Mouse (Mus musculus): ENCODE data around the gene Ptgis.

Gene Ptgis

DNA sequence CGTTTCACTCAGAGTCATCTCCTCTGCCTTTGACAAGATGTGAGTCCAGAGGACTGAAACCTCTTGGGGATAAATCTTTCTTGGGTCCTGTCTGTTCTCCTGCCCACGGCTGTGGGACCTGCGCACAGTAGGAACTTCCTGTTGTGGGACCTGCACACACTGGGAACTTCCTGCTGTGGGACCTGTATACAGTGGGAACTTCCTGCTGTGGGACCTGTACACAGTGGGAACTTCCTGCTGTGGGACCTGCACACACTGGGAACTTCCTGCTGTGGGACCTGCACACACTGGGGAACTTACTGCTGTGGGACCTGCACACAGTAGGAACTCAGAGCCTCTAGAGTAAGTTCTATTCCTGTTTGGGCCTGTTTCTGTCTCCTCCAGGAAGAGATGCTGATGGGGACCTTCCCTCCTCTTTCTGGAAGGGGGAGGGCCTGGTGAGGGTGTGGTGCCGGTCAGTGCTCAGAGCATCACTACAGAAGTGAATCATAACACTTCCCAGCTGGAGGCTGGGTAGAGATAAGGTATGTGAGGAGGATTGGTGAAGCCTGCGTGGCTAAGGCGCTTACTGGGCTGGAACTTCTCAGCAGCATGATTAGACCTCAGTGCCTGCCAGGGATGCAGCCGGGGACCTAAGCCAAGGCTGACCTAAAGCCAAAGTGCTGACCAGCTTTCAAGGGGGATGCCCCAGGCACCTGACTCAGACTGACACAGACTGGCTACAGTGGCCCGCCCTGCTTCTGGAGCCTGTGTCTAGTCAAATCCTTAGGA, 22.8 kb upstream of the Ptgis start:
- DNase-seq (ENCODE audit: low spot score in 2 of 2) = no peak

DNA sequence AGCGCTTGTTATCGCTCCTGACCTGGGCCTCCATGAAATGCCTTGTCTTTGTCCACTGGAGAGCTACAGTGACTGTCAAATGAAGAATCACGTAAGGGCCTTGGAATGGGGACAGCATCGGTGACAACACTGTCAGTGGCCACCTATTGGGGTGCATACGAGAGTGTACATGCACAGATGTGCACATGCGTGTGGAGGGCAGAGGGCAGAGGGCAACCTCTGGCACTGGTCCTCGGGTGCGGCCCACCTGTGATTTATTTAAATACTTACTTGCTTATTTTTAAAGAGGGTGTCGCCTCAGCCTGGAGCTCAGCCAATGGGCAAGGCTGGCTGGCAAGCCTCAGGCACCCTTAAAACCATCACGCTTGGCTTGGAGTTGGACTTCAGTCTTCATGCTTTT, 22.0 kb upstream of the Ptgis start:
- no peak for DNase-seq (ENCODE audit: low spot score in 2 of 2)

- DNase-seq (ENCODE audit: low spot score in 2 of 2) = no peak
Measured at GRCm38 (mm10) chr2:167261106-167261505, 20.7 kb upstream of the Ptgis start.

- no peak for DNase-seq (ENCODE audit: low spot score in 2 of 2)
Measured at GRCm38 (mm10) chr2:167257790-167258189, 17.4 kb upstream of the Ptgis start.

DNA sequence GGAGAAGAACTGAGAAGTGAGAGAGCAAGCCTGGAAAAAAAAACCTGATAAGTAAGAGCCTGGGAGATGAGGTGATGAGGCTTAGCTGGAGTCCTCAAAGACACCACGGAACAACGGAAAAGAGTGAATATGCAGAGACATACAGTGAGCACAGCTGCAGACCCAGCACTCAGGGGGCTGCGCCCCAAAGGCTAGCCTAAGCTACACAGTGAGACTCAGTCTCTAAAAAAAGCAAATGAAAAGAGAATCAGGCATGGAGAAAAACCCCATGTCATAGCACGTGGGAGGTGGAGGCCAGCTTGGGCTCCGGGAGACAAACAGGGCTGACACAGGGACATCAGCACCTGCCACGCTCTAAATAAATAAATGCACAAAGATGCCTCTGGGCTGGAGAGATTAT, 14.4 kb upstream of the Ptgis start:
- DNase-seq (ENCODE audit: low spot score in 2 of 2) = no peak

- no peak for DNase-seq (ENCODE audit: low spot score in 2 of 2)
Measured at GRCm38 (mm10) chr2:167254185-167254584, 13.8 kb upstream of the Ptgis start.

- DNase-seq (ENCODE audit: low spot score in 2 of 2) = no peak
Measured at GRCm38 (mm10) chr2:167253476-167253875, 13.1 kb upstream of the Ptgis start.

- no peak for DNase-seq (ENCODE audit: low spot score in 2 of 2)
Measured at GRCm38 (mm10) chr2:167252057-167252687, 11.8 kb upstream of the Ptgis start.

DNA sequence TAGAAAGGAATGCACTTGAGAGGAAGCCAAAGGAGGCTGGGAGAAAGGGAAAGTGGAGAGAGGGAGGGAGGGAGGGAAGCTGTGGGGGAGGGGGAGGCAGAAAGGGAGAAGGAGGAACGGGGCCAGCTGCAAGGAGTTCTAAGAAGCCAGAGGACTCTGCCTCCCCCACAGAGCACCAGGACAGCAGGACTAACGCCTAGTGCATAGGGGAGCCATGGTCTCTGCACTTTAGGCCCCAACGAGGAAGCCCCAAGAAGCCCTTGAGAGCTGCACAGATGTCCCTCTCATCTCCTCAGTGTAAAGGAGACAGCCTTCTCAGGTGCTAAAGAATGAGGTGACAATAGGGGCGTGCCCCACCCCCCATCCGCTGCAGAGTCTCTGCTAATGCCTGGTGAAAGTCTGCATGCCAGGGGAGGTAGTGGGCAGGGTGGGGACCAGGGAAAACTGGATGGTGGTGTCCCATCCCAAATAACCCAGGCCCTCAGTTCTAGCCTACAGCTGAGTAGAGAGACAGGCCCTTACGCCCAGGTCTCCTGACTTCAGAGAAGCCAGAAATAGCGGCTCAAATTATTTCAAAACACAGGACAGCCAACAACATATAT, 10.4 kb upstream of the Ptgis start:
- no peak for DNase-seq (ENCODE audit: low spot score in 2 of 2)

GRCm38 (mm10) chr2:167250003-167250735, 9.8 kb upstream of the Ptgis start:
- no peak for DNase-seq (ENCODE audit: low spot score in 2 of 2)

GRCm38 (mm10) chr2:167249591-167249990, 9.2 kb upstream of the Ptgis start:
- DNase-seq (ENCODE audit: low spot score in 2 of 2) = no peak

DNA sequence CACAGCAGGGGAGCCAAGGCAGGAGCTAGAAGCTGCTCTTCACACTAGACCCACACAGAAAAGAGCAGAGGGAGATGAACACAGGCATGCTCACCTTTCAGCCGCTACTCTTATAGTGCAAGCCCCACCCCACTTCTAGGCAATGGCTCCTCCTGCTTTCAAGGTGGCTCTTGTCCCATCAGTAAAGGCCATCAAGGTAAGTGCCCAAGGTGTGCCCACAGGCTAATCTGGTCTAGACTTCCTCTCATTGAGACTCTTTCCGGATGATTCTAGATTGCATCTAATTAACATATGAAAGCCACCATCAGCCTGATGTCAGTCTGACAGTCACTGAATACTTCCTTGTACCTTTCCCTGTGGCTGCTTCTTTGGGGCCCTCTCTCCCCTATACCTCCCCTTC, 7.4 kb upstream of the Ptgis start:
- DNase-seq (ENCODE audit: low spot score in 2 of 2) = no peak

GRCm38 (mm10) chr2:167246704-167247103, 6.3 kb upstream of the Ptgis start:
- no peak for DNase-seq (ENCODE audit: low spot score in 2 of 2)

DNA sequence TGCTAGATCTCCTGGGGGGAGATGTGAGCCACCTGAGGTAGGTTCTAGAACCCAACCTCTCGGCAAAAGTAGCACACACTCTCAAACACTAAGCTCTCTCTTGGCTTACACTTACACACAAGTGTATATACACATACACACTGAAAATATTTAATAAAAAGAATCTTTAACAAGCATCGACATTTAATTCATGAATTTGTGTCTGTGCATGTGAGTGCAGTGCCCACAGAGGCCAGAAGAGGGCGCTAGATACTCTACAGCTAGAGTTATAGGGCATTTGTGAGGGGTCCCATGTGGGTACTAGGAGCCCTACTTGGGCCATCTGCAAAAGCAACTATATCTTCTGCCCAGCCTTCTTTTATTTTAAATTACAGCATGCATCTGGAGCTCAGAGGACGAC, 4.5 kb upstream of the Ptgis start:
- DNase-seq (ENCODE audit: low spot score in 2 of 2) = no peak

GRCm38 (mm10) chr2:167243831-167244563, 3.6 kb upstream of the Ptgis start:
- no peak for DNase-seq (ENCODE audit: low spot score in 2 of 2)

- no peak for DNase-seq (ENCODE audit: low spot score in 2 of 2)
Measured at GRCm38 (mm10) chr2:167239262-167239661, 1.1 kb downstream of the Ptgis start.

GRCm38 (mm10) chr2:167237224-167237623, 3.2 kb downstream of the Ptgis start:
- no peak for DNase-seq (ENCODE audit: low spot score in 2 of 2)

DNA sequence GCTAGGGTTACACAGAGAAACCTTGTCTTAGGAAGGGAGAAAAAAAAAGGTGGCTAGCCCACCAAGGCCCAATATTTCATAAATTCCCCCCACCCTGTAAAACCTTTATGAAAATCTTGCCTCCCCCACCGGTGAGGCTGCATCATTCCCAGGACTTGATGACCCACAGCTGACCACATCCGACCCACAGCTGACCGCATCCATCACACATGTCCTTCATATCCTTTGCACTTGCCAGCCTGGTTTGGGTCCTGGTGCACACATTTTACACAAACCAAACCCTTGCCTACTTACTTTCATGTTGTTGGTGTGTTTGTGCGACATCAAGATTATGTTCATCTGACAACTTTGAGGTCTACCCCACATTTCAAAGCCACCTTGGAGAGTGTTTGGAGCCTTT, 4.2 kb downstream of the Ptgis start:
- DNase-seq (ENCODE audit: low spot score in 2 of 2) = no peak

GRCm38 (mm10) chr2:167235338-167236018, 4.9 kb downstream of the Ptgis start:
- DNase-seq (ENCODE audit: low spot score in 2 of 2) = no peak

DNA sequence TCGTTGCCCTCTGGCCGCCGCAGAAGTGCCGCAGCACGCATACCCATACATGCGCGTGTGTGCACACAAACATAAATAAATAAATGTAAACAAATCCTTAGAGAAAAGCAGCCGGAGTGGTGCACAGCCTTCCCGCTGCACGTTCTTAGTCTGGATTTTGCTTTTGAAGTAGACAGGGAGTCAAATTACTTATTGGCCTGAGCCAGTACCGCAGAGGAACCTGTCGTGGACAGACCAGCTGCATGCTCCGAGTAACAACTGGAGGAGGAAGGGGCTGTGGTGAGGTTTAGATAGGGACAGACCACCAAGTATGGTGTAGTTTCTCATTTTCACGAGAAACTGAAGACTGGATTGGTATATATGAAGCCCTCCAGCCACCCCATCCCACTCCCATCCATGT, 6.6 kb downstream of the Ptgis start:
- DNase-seq (ENCODE audit: low spot score in 2 of 2) = no peak

DNA sequence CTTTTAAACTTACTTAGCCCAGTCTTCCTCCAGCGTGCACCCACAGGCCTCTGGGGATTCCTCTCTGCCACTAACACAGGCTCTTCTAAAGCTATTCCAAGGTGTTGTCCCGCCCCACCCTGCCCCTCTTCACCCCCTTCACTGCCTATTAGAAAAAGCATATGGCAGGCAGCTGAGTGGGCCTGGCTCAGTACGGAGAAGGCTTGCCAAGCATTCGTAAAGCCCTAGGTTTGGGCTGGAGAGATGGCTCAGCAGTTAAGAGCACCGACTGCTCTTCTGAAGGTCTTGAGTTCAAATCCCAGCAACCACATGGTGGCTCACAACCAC, 7.4 kb downstream of the Ptgis start:
- DNase-seq (ENCODE audit: low spot score in 2 of 2) = no peak

Measured in spleen, postnatal 14 days (tissue).